ENCODE assay signal across 15 mouse cellular contexts in the genomic region with DNA sequence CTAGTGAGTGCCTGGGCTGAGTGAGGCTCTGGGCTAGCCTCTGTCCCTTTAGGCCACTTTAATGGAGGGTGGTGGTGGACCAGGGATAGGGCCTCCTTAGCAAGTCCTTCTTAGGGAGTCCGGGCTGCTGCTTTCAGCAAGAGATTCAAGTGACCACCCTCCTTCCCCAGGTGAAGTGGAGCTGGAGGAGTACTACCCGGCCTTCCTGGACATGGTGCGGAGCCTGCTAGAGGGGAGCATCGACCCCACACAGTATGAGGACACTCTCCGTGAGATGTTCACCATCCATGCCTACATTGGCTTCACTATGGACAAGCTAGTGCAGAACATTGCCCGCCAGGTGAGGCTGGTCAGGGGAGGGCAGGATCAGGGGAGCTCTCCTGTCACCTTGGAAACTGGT. TPM values are rescaled to one million over a fixed set of nuclear protein-coding genes. Genes with fewer than 3 reads are reported as not detected.
A peak's percentile ranks its signal among the peaks of the same experiment; 100 is the strongest.
DNase-seq lines count a peak whose midpoint lies in the region; ATAC-seq lines count a peak whose summit lies in the region.
"Had no signal": no experiment of that assay in that cellular context is flagged by ENCODE, and none has a peak within 500 bp of the region (broad histone marks: within the 10 kb centered on the region; RNA-seq: fewer than 3 reads in every experiment).

No protein-coding gene starts in this region.

- intact Hi-C loops in heart, postnatal 14 days (cut with DNase I), result no loop called here

- peak; percentile 2 for DNase-seq in heart, postnatal 4 days
- DNase-seq in heart, postnatal 14 days, result no peak
- DNase-seq in right cerebral cortex, postnatal 10 days (ENCODE audit: low spot score in 2 of 2), result peak; percentile 14 to 15
- no peak for DNase-seq in right cerebral cortex, postnatal 36 days (ENCODE audit: low spot score in 2 of 2)
- peak; percentile 11 for DNase-seq in urinary bladder, adult 2 months (ENCODE audit: low spot score)
- DNase-seq in urinary bladder, adult 18-20 months (ENCODE audit: low spot score in 2 of 2), result no peak
- DNase-seq: adrenal gland, postnatal 14 days; B cell, adult 2 months; cerebellum, adult 9-11 months; kidney, postnatal 36 days; liver, embryonic 13.5 days had no signal

- ATAC-seq in granulocyte monocyte progenitor cell, adult 5-6 weeks (replicated peaks; ENCODE audit: poor library complexity, severe bottlenecking), result no peak
- ATAC-seq: forebrain, embryonic 15.5 days; intestine, embryonic 16.5 days; Patski had no signal

RNA-seq across cellular contexts. Expression of a gene that starts 11.4 kb away (rescaled TPM):
- 1 to 10 TPM; 3.5 TPM for total RNA-seq in heart, postnatal 4 days (2021)
- total RNA-seq in heart, postnatal 14 days (2021), result 1 to 10 TPM; 2.0 to 2.2 TPM
- polyA plus RNA-seq in urinary bladder, adult 2 months (2012; rRNA removed), result 1.0 and 1.2 TPM in 2 replicates
- total RNA-seq in granulocyte monocyte progenitor cell, adult 5-6 weeks (2014; fragmentation: Nextera tagmentation), result 2.6 and 3.4 TPM in 2 replicates
- 2.9 and 3.1 TPM in 2 replicates for total RNA-seq in granulocyte monocyte progenitor cell, adult 5-6 weeks (2017)

RNA-seq across cellular contexts. Expression of a gene that starts 27.2 kb away (rescaled TPM):
- 100 to 1,000 TPM; 133 to 135 TPM for total RNA-seq in heart, postnatal 4 days (2021)
- 10 to 100 TPM; 87.1 to 88.6 TPM for total RNA-seq in heart, postnatal 14 days (2021)
- polyA plus RNA-seq in urinary bladder, adult 2 months (2012; rRNA removed), result 122 and 134 TPM in 2 replicates
- 96.1 and 104 TPM in 2 replicates for total RNA-seq in granulocyte monocyte progenitor cell, adult 5-6 weeks (2014; fragmentation: Nextera tagmentation)
- 77.1 and 85.0 TPM in 2 replicates for total RNA-seq in granulocyte monocyte progenitor cell, adult 5-6 weeks (2017)

Comparison
In these comparisons a context has a peak if more than half of its experiments do, and no peak if none do; other contexts are left out.
1. DNase-seq: peak in heart, postnatal 4 days (single experiment), right cerebral cortex, postnatal 10 days (2 of 2) and urinary bladder, adult 2 months (single experiment); none in heart, postnatal 14 days (0 of 2), right cerebral cortex, postnatal 36 days (0 of 2) and urinary bladder, adult 18-20 months (0 of 2).